Mouse (Mus musculus) limb, embryonic 12.5 days (tissue): Measurements from ENCODE around the gene Ttc13. TPM values are rescaled to one million over a fixed set of nuclear protein-coding genes. Genes with fewer than 3 reads are reported as not detected.
A peak's percentile ranks its signal among the peaks of the same experiment; 100 is the strongest.

Experiments
- ATAC-seq: fragments of 200-750 bp; cut with Nextera tagmentation; 2 replicates; pipeline ENCODE4 v1.8.0; 2017; ENCODE audit warnings: low read depth, moderate TSS enrichment; ENCODE audit not compliant: insufficient number of reproducible peaks, insufficient read depth, low FRiP score, low TSS enrichment
- H3K27ac ChIP-seq: fragments of 300-500 bp; sonication (generic); 2 replicates; pipeline ENCODE4 v1.5.1; 2016; ENCODE audit warnings: mild to moderate bottlenecking, moderate library complexity
- H3K27me3 ChIP-seq: fragments of 300-500 bp; sonication (generic); 2 replicates; pipeline ENCODE4 v1.6.1; 2016; ENCODE audit warnings: mild to moderate bottlenecking, moderate library complexity
- H3K36me3 ChIP-seq: fragments of 300-500 bp; sonication (generic); 2 replicates; pipeline ENCODE4 v1.6.1; 2016; ENCODE audit warnings: mild to moderate bottlenecking, moderate library complexity
- H3K4me1 ChIP-seq: fragments of 300-500 bp; sonication (generic); replicated peaks from 2 replicates; pipeline ENCODE4 v1.6.1; 2016
- H3K4me2 ChIP-seq: fragments of 300-500 bp; sonication (generic); 2 replicates; pipeline ENCODE4 v1.6.1; 2016; ENCODE audit warnings: mild to moderate bottlenecking, moderate library complexity
- H3K4me3 ChIP-seq: fragments of 300-500 bp; sonication (generic); replicated peaks from 2 replicates; pipeline ENCODE4 v1.5.1; 2016; ENCODE audit warnings: mild to moderate bottlenecking
- H3K9ac ChIP-seq: fragments of 300-500 bp; sonication (generic); replicated peaks from 2 replicates; pipeline ENCODE4 v1.6.1; 2016; ENCODE audit warnings: mild to moderate bottlenecking, moderate library complexity
- H3K9me3 ChIP-seq: fragments of 300-500 bp; sonication (generic); 2 replicates; pipeline ENCODE4 v1.6.1; 2016; ENCODE audit warnings: mild to moderate bottlenecking, moderate library complexity
- WGBS: fragments of 180-500 bp; shearing (Covaris S2); methylation state at CpG from one replicate; pipeline ENCODE4 v1.1.7; 2016; 5-methylcytosine and 5-hydroxymethylcytosine counted together
- polyA plus RNA-seq: library from polyadenylated mRNA; unstranded; fragments of >200 nt; fragmentation: Nextera tagmentation; extraction: Ambion mirVana; gene quantifications from 2 replicates; pipeline ENCODE4 v1.2.1, GENCODE M21; 2016

Gene Ttc13
- polyA plus RNA-seq, 1 experiment from 2014 or later: 52.0 TPM

DNA sequence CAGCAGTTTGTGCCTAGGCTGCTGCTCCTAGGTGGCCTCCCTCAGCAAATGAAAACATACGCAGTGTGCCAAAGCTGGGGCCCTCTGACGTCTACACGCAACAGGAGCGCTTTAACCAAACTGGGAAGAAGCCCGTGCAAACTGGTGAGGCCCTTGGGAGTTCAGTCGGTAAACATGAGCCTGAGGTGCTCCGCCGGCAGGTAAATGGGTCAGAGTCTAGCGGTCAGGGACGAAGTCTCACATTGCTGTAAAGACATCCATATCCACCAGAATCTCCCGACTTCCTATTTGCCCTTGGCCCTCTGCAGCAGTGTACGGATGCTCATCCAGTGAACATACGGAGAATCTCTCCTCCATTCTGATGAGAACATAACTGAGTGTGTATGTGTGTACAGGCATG lies 24.9 kb upstream of the Ttc13 start:
- H3K4me1 ChIP-seq: peaks cover 13% of the 10 kb centered on the region
- no peak for ATAC-seq
- H3K9ac ChIP-seq: 0 out of 2 replicates have a peak overlapping the region, but pooled peaks have one; percentile 4
- no peak overlapping the region for H3K4me2 ChIP-seq
- H3K27me3 ChIP-seq: peaks cover 27% of the 10 kb centered on the region
- H3K9me3 ChIP-seq: no peaks in the 10 kb centered on the region
- H3K27ac ChIP-seq: no peak overlapping the region
- no peak overlapping the region for H3K4me3 ChIP-seq
- 77% methylated on average over 13 of the region's 13 CpGs for WGBS
- H3K36me3 ChIP-seq: no peaks in the 10 kb centered on the region

DNA sequence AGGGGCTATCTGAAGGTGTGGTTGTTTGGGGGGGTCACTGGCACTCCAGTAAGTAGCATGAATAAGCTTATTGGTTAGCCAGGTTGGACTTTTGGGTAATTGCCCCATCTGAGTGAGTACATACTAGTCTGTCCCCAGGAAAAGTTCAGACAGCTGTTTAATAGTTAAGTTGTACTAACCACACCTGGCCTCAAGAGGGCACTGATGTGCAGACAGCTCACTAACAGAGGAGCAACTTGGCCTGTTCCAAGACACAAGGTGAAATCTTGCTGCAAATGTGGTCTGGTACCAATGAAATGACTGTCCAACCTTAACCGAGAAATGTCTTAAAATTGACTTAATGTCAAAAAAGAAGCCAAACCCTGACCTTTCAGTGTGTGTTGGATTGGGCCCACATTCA lies 17.5 kb upstream of the Ttc13 start:
- H3K9me3 ChIP-seq: no peaks in the 10 kb centered on the region
- H3K9ac ChIP-seq: no peak overlapping the region
- no peaks in the 10 kb centered on the region for H3K27me3 ChIP-seq
- H3K27ac ChIP-seq: no peak overlapping the region
- ATAC-seq: no peak
- peaks cover 36% of the 10 kb centered on the region for H3K36me3 ChIP-seq
- no peak overlapping the region for H3K4me2 ChIP-seq
- WGBS: 91% methylated on average over 1 of the region's 1 CpGs
- no peak overlapping the region for H3K4me3 ChIP-seq
- H3K4me1 ChIP-seq: 0 out of 2 replicates have a peak, but pooled peaks cover 3% of the 10 kb centered on the region

DNA sequence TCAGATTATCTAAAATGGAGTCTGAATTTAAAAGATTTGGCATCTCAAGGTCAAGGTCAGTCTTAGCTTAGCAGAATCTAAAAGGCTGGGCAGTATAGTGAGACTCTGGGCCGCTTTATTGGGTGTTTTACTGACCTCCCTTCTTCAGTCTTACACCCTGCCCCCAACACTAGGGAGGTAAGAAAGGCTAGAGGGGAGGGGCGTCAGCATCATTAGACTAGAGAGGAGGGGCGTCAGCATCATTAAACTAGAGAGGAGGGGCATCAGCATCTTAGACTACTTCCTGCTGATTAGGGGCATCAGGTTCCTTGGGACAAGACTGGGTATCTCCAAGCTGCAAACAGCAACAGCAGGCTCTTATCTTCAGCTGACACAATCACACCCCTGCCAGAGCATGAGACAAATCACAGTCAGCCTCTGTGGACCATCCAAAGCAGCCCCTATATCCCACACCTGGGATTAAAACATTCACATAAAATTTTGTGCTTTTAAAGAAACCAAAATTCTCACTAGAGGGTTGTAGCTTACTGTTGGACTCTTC lies 13.7 kb upstream of the Ttc13 start:
- no peak for ATAC-seq
- Histone ChIP-seq H3K4me2 (no peak overlapping the region), H3K36me3 (peaks cover 63% of the 10 kb centered on the region), H3K27me3 (no peaks in the 10 kb centered on the region), H3K9me3 (no peaks in the 10 kb centered on the region), H3K4me1 (0 out of 2 replicates have a peak, but pooled peaks cover 3% of the 10 kb centered on the region), H3K27ac (no peak overlapping the region), H3K9ac (no peak overlapping the region), H3K4me3 (no peak overlapping the region)
- WGBS: 57% methylated on average over 3 of the region's 3 CpGs

DNA sequence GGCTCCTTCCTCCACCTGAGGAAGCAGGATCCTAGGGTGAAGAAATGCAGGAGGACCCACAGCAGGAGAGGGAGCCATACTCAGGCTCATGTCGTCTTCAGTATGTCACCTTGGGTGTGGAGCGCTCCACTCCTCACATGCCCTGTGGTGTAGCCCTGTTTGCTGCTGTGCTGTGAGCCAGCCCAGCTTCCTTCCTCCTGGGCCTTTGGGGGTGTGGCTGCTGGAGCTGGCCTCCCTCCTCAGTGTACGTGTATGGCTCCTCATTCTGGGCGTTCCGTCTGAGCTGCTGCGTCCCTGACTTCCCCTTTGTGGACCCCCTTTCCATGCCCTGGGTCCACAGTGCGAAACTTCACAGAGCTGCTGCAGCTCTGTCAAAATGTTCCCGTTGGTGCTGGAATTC lies 11.0 kb upstream of the Ttc13 start:
- H3K36me3 ChIP-seq: peaks cover 76% of the 10 kb centered on the region
- H3K27me3 ChIP-seq: no peaks in the 10 kb centered on the region
- no peak overlapping the region for H3K4me3 ChIP-seq
- ATAC-seq: no peak
- 0 out of 2 replicates have a peak, but pooled peaks cover 3% of the 10 kb centered on the region for H3K4me1 ChIP-seq
- H3K27ac ChIP-seq: no peak overlapping the region
- H3K9me3 ChIP-seq: no peaks in the 10 kb centered on the region
- no peak overlapping the region for H3K4me2 ChIP-seq
- H3K9ac ChIP-seq: no peak overlapping the region
- WGBS: 85% methylated on average over 8 of the region's 8 CpGs

DNA sequence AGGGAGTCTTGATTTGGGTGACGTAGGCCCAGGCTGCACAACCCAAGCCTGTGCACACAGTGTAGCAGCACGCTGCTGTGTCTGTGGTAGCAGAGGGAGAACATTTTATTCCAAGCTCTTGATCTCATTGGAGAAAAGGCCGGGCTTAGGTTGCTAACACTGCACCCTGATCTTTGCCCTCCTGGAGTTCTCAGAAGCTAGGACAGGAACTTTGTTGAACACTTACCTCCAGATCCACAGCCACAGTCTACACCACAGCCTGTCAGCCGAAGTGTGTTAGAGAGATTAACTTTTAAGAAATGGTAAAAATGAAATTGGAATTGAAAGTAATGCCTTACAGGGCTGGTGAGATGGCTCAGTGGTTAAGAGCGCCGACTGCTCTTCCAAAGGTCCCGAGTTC lies 2.5 kb upstream of the Ttc13 start:
- Histone ChIP-seq H3K27ac (no peak overlapping the region), H3K9me3 (no peaks in the 10 kb centered on the region), H3K4me2 (no peak overlapping the region), H3K36me3 (peaks cover 38% of the 10 kb centered on the region), H3K27me3 (no peaks in the 10 kb centered on the region), H3K4me3 (no peak overlapping the region), H3K9ac (no peak overlapping the region), H3K4me1 (peaks cover 24% of the 10 kb centered on the region)
- WGBS: 94% methylated on average over 7 of the region's 7 CpGs
- no peak for ATAC-seq

DNA sequence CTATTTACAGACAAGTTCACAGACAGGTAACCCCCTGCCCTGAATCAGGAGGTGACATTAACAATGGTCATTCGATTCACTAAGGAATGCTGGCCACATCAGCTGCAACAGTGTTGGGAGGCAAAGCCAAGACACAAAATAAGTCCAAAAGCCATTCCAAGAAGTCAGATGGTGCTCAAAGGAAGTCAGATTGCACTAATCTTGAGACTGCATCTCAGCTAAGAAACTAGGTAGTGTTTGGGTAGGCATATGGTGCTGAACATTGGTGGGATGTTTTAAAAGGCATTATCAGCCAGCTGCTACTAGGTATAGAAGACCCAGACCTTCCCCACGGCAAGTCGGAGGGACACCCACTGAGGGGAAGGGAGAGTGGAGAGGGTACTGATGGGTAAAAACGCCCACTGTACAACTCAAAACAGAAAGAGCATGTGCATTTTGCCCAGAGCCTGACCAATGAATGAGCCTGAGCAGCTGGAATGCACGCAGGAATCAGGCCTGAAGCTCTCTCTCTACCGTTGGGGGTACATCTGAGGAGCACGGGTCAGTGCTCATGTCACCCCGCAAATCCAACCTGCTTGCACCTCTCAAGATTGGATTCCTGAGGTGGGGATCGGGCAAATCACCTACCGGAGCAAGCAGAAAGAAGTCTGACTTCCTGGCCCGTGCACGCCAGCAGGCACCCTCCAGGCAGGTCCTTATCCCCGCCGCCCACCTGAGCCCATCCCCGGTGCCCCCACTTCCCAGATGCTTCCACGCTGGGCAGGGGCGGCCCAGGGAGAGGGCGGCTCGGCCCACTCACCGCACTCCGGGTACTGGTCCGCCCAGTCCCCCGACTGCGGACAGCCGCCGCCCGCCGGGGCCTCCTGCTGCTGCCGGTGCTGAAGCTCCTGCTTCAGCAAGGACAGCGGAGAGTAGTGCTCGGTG lies 583 bp downstream of the Ttc13 start:
- Histone ChIP-seq H3K27me3 (no peaks in the 10 kb centered on the region), H3K36me3 (peaks cover 18% of the 10 kb centered on the region), H3K4me1 (peaks cover 24% of the 10 kb centered on the region), H3K4me3 (peak overlapping the region; percentile 98), H3K9me3 (no peaks in the 10 kb centered on the region), H3K4me2 (peak overlapping the region; percentile 88), H3K27ac (no peak overlapping the region), H3K9ac (peak overlapping the region; percentile 88)
- 2% methylated on average over 31 of the region's 31 CpGs for WGBS
- ATAC-seq: peak; percentile 70

DNA sequence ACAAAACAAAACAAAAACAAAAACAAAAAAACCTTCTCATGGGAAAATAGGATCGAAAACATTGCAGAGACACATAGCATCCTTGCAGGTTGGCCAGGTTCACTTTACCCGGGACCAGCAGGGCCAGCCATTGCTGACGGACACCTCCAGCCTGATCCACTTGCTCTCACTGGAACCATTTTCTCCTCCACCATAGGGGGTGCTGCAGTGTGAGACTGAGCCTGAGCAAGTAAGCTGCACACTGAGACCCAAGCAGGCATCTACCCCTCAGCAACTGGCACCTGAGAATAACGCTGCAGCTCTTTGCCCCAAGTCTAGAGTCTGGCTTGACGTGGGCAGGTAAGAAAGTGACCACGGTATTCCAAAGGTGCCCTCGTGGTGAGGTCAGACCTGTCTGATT lies 1.6 kb downstream of the Ttc13 start:
- 0 out of 2 replicates have a peak overlapping the region, but pooled peaks have one; percentile 98 for H3K4me3 ChIP-seq
- no peak for ATAC-seq
- peaks cover 15% of the 10 kb centered on the region; the same call in 1 of the 2 replicates for H3K36me3 ChIP-seq

DNA sequence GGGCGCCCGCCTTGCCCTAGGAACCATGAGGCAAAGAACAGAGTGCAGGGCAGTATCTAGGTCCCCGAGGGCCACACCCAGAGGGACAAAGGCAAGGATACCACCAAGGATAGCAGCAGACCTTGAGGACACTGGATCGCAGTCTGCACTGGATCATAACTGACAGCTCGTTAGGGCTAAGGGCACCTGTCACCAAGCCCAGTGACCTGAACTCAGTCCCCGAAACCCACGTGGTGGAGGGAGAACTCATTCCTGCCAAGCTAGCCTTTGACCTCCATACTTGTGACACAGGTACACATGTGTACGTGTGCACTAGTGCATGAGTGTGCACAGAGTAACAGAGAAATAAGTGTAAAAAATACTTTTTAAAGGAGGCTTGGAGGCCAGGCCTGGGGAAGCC lies 6.0 kb downstream of the Ttc13 start:
- 87% methylated on average over 8 of the region's 8 CpGs for WGBS
- Histone ChIP-seq H3K4me1 (peaks cover 7% of the 10 kb centered on the region), H3K9ac (no peak overlapping the region), H3K27me3 (no peaks in the 10 kb centered on the region), H3K9me3 (no peaks in the 10 kb centered on the region), H3K27ac (no peak overlapping the region), H3K4me3 (no peak overlapping the region), H3K4me2 (no peak overlapping the region), H3K36me3 (peaks cover 41% of the 10 kb centered on the region)
- ATAC-seq: no peak

More for the DNA sequence above, 1.6 kb downstream of the Ttc13 start:
- Histone ChIP-seq H3K9ac (no peak overlapping the region), H3K4me2 (peak overlapping the region; percentile 88; the same call in 1 of the 2 replicates), H3K27me3 (no peaks in the 10 kb centered on the region), H3K4me1 (peaks cover 24% of the 10 kb centered on the region), H3K9me3 (no peaks in the 10 kb centered on the region), H3K27ac (no peak overlapping the region)
- 87% methylated on average over 7 of the region's 7 CpGs for WGBS

DNA sequence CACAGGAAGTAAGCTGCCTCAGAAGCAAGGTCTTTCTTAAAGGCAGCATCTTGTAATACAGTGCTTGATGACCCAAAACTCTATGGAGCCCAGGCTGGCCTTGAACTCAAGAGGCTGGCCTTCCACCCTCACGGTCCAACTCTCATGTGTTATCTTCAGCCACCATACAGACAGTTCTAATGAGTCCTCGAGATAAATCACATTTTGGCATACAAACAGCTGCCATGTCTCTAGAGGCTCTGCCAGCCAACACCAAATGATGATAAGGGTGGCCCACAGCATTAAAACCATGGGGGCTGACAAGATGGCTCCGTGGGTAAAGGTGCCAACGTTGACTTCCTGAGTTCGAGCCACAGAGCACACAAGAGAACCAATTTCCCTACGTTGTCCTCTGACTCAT lies 8.6 kb downstream of the Ttc13 start:
- H3K9me3 ChIP-seq: no peaks in the 10 kb centered on the region
- H3K4me1 ChIP-seq: no peaks in the 10 kb centered on the region
- H3K4me3 ChIP-seq: no peak overlapping the region
- H3K9ac ChIP-seq: no peak overlapping the region
- H3K27ac ChIP-seq: no peak overlapping the region
- WGBS: 91% methylated on average over 6 of the region's 6 CpGs
- H3K27me3 ChIP-seq: no peaks in the 10 kb centered on the region
- H3K4me2 ChIP-seq: no peak overlapping the region
- ATAC-seq: no peak
- H3K36me3 ChIP-seq: peaks cover 65% of the 10 kb centered on the region

DNA sequence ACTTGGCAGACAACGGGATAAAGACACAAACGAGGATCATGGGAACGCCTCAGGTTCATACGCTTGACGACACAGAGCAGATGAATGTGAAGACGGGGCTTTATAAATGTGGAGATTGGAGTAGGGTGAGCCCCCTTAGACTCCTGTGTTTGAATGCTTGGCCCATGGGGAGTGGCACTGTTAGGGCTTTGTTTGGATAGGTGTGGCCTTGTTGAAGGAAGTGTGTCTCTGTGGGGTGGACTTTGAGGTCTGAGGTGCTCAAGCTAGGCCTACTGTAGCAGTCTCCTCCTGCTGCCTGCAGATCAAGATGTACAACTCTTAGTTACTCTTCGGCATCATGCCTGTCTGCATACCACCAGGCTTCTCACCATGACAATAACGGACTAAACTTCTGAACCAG lies 16.0 kb downstream of the Ttc13 start:
- no peak for ATAC-seq
- Histone ChIP-seq H3K9ac (no peak overlapping the region), H3K9me3 (no peaks in the 10 kb centered on the region), H3K27ac (no peak overlapping the region), H3K4me2 (no peak overlapping the region), H3K36me3 (peaks cover 73% of the 10 kb centered on the region), H3K27me3 (no peaks in the 10 kb centered on the region), H3K4me3 (no peak overlapping the region), H3K4me1 (no peaks in the 10 kb centered on the region)
- WGBS: 95% methylated on average over 8 of the region's 8 CpGs

DNA sequence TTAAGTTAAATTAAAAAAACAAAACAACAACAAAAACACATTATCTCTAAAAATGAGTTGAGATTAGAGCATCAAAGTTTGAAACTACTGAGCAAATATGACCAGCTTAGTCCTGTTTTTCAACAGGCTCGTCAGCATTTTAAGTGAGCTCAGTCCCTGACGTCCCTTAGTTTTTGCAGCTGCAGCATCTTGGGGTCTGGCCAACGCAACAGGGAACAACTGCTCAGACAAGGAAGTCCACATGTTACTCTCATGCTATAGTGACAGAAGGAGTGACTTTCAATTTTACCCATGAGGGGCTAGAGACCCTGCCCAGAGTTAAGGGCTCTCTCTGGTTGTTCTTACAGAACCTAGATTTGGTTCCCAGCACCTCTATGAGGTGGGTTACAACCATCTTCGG lies 17.4 kb downstream of the Ttc13 start:
- Histone ChIP-seq H3K4me2 (no peak overlapping the region), H3K9me3 (no peaks in the 10 kb centered on the region), H3K4me1 (no peaks in the 10 kb centered on the region), H3K4me3 (no peak overlapping the region), H3K27me3 (no peaks in the 10 kb centered on the region), H3K36me3 (peaks cover 74% of the 10 kb centered on the region), H3K9ac (no peak overlapping the region), H3K27ac (no peak overlapping the region)
- WGBS: 91% methylated on average over 4 of the region's 4 CpGs
- no peak for ATAC-seq
